Mouse (Mus musculus) embryo, embryonic 11 days (tissue): Measurements from ENCODE around the gene Gm17455.
A peak's percentile ranks its signal among the peaks of the same experiment; 100 is the strongest.

Source experiments
- DNase-seq: peaks from one replicate; pipeline ENCODE4 v3.0.0-alpha.2; 2015

Gm17455 gene

DNA sequence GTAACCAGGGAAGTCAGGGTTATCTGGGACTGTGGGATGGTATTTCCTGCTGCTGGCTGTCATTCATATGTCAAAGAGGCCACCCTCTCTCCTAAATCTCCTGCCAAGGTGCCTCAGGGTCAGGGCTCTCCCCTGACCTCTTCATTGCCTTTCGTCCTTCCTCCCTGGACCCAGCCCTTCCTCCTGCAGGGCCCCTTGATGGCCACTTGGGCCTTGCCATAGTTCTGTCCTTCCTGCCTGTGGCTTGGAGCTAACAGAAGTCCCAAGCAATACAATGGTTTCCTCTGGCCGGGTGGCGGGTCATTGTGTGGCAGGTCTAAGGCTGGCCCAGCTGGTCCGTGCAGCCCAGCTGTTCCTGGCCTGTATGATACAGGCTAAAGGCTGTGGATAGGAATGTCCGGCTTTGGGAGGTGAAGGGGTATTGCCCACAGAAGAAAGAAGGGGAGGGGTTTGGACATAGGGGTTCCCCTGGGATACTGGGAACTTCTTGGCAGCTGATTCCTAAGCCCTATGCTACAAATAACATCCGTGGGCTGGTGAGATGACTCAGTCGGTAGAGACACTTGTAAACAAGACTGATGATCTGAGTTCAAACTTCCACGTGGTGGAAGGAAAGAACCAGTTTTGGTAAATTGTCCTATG is 25.5 kb upstream of the Gm17455 start:
- peak; percentile 28 for DNase-seq

DNA sequence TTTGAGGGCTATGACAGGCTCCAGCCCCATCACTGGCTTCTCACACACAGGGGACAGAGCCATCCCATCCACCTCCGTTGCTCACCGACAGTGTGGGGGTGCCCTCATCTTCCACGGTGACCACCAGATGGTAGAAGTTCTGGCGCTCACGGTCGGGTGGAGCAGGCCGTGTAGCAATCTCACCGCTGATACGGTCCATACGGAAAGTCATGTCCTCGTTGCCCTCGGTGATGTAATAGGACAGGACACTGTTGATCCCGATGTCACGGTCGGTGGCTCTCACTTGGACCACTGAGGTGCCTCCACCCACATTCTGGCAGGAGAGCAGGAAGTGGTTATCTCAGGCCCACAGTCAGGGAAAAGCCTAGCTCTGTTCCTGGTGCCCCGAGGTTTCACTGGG is 22.8 kb upstream of the Gm17455 start:
- DNase-seq = no peak

DNA sequence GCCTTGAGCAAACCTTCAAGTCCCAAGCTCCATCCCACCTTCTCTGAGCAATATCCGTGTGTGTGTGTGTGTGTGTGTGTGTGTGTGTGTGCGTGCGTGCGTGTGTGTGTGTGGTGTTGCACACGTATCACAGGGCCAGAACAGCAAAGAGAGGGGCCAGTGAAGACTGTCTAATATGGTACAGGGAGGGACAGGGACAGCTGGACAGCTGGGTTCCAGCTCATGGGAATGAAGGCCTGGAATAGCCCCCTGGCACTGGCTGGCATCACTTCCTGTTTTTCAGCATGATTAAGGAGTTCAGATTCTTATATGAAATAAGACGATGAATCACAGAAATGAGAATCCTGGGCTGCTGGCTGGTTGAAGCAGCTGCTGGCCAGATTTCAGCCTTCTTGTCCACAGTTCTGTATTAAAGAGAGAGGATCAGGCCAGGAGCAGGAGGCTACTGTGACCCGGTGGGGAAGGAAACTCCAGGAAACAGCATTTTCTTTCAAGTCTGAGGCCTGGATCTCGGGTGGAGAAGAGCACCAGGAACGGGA is 20.0 kb upstream of the Gm17455 start:
- DNase-seq = no peak

GRCm38 (mm10) chr10:60380229-60380628 is 19.3 kb upstream of the Gm17455 start:
- no peak for DNase-seq

DNA sequence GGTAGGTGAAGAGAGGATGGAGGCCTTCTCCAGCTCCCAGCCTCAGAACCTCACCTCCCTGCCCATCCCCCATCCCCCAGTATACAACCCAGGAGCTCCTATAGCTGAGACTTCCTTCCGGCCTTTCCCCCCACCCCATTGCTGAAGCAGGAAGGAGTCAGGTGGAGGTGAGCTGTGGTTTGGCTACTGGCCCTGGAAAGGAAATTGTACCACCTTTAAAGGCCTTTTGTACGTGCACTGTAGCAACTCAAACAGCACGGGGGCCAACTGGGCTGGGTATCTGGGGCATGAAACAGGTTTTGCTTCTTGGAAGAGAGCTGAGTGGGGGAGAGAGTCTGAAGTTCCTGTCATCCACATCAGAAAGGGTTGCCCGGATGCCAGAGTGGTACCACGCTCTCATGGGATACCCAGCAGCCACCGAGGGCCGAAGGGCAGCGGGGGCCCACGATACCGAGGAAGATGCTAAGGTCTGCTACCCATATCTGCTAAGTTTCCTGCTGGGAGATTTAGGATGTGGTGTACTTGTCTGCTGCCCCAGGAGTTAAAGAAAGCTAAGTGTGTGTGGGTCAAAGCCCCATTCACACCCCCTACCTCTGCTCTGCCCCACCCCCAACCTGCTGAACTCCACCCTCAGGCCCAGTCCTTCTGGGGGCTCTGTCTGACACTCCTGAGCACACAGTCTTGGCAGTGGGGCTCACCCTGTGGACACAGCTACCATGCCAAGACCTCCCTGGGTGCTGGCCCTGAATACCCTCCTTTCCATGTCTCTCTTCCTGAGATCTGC is 18.2 kb upstream of the Gm17455 start:
- no peak for DNase-seq

- no peak for DNase-seq
Observed at GRCm38 (mm10) chr10:60388332-60388731, 11.2 kb upstream of the Gm17455 start.

- peak; percentile 8 for DNase-seq
Observed at GRCm38 (mm10) chr10:60389447-60389865, 10.1 kb upstream of the Gm17455 start.

DNA sequence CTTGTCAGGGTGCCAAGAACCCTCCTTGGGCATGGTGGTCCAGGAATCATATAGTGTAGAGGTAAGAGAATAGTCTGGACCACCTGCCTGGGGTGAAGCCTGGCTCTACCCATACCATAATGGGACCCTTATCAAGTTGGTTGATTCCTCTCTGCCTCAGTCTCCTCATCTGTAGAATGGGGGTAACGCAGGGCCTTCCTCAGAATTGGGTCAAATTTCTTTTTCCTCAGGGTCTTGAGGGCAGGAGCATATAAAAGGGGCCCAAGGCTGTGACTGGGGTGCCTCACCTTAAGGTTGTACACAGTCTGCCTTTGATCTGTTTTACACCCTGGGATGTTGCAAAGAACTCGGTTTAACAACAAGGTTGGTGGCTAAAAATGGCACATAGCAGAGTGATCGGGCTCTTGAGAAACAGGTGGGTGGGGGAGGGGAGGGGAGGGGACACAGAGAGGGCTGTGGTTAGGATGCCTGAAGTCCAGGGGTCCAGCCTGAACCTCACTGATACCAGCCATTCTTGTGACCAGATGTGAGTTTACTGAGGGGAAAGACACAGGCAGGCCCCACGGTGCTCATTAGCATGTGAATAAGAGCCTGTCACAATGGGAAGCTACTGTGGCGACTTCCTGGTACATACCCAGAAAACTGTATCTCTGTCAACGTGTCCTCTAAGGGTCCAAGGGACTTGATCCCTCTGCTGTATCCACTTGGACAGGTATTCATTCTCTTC is 9.2 kb upstream of the Gm17455 start:
- DNase-seq = no peak

DNA sequence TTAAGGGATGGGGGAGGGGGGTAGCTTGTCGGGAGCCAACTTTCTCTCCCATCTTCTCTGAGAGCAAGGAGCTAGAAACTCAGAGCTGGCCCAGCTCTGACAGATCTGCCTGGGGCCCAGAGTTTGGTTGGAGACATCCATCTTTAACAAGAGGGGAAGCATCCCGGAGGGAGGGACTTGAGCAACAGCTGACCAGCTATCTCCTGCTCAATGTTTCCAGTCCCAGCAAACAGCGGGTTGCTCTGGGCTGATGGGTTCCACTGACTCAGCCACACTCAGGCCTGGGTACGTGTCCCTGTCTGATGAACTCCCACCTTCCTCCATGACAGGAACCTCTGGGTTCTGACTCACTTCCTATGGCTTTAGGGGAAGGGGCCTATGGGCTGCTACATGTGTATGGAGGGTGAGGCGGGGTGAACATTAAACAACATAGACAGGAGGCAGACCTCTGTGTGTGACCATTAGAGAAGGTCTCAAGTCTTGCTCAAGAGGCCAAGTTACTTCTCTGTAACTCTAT is 8.6 kb upstream of the Gm17455 start:
- no peak for DNase-seq

- no peak for DNase-seq
Observed at GRCm38 (mm10) chr10:60391661-60392060, 7.9 kb upstream of the Gm17455 start.

GRCm38 (mm10) chr10:60394936-60395335 is 4.6 kb upstream of the Gm17455 start:
- DNase-seq = no peak

GRCm38 (mm10) chr10:60395605-60396004 is 3.9 kb upstream of the Gm17455 start:
- DNase-seq = no peak

GRCm38 (mm10) chr10:60398051-60398814 is 1.3 kb upstream of the Gm17455 start:
- no peak for DNase-seq

GRCm38 (mm10) chr10:60400507-60401295 is 1.2 kb downstream of the Gm17455 start:
- DNase-seq = no peak

- DNase-seq = no peak
Observed at GRCm38 (mm10) chr10:60405460-60406177, 6.1 kb downstream of the Gm17455 start.

DNA sequence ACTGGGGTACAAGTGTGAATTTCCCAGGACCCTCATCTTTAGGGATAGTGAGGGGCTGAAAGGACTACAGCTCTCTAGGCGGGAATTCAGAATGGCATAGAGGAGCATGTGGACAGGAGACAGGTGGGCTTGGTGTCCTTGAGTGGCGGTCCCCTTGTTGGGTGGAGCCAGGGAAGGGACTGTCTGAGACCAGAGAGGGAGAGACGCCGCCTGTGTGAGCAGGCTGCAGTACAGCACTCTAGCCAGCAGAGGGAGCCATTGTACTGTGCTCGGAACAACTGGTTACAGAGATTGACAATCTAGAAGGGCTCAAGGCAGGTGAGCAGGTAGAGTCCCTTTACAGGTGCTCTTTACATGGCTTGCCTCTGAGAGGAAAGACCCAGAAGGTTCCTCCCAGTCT is 8.3 kb downstream of the Gm17455 start:
- DNase-seq = peak; percentile 67

GRCm38 (mm10) chr10:60411794-60412193 is 12.3 kb downstream of the Gm17455 start:
- peak; percentile 55 for DNase-seq

DNA sequence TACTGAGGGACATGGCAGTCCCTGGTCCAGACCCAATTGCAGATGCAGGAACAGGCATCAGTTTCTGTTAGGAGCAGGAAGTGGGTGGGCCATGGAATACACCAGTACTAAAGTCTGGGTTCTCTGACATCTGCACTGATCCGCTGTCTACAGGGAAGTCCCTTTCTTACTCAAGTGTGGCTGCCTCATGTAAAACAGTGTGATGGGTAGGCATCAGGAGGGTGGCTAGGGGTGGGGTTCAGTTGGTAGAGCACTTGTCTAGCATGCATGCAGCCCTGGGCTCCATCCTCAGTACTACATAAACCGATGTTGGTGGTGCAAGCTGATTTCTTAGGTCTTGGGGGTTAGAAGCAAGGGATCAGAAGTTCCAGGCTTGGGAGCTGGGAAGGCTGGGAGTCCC is 14.2 kb downstream of the Gm17455 start:
- no peak for DNase-seq

DNA sequence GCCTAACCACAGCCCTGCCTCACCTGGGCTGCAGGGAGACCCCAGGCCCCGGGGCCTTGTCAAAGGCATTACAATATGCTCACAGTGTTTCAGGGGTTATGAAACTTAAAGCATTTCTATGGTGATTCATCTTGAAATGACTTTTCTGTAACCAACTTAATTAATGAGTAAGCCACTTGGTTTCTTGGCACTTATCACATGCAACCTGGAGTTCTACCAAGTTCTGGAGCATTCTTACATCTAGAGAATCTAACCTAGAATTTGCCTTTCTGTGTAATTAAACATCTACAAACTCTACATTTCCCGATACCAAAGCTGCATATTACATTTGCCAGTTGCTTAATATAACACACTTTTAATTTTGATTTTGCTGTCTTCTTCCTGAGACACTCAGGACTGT is 17.5 kb downstream of the Gm17455 start:
- DNase-seq = no peak

DNA sequence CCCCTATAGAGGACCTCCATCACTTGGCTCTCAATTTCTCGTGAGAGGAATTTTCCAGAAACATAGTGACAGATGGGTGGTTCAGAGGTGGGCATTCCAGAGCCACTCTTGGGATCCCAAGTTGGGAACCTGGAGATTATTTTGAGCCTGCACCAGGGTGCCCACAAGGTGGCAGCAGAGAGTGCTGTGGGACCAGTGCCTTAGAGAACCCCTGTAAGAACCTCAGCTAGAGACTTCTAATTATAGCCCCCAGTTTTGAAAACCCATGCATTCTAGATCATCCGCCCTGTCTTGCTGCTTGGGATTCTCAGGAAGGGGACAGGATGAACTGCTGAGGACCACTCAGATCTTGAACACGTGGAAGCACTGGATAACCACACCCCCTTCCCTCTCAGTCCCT is 18.6 kb downstream of the Gm17455 start:
- peak; percentile 79 for DNase-seq

DNA sequence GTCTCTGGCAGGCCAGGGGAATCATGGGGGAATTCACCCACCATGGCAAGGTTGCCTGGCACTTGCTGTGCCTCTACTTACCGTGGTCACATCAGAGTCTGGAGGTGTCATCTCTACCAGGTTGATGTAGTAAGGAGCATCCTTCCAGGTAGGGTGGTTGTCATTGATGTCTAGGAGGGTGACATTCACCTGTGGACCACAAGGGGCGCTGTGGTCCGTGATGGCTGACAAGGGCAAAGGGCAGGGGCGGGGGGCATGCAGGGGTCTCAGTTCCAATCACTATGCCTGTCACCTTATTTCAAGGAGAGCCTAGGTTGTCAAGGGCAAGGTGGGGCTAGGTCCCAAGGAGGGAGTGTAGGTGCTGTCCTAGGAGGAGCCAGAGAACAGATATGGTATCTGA is 20.1 kb downstream of the Gm17455 start:
- DNase-seq = no peak
